Mouse (Mus musculus) urinary bladder, adult 18-20 months (tissue): ENCODE results near the gene Zfp384.
"Not testable (repeated sequence)": the region's sequence is repeated elsewhere in the genome, so short reads cannot be mapped to it uniquely, and the experiment has no call there.

Experiments
- DNase-seq, 2 experiments: peaks; one replicate each; pipeline ENCODE4 v3.0.0; 2022; ENCODE audit warnings: low spot score in 2 of 2, mixed read lengths in 2 of 2

The Zfp384 gene

GRCm38 (mm10) chr6:125009181-125010073 lies 482 bp downstream of the Zfp384 start:
- DNase-seq, result peak; percentile 59 to 69

GRCm38 (mm10) chr6:125017682-125018081 lies 8.7 kb downstream of the Zfp384 start:
- DNase-seq, result no peak

- not testable (repeated sequence) for DNase-seq
Observed at GRCm38 (mm10) chr6:125030532-125030931, 21.6 kb downstream of the Zfp384 start.

GRCm38 (mm10) chr6:125031604-125032003 lies 22.7 kb downstream of the Zfp384 start:
- DNase-seq, result no peak

- no peak for DNase-seq
Observed at GRCm38 (mm10) chr6:125038666-125039065, 29.7 kb downstream of the Zfp384 start.

GRCm38 (mm10) chr6:125039131-125039530 lies 30.2 kb downstream of the Zfp384 start:
- DNase-seq, result no peak

- DNase-seq, result peak; percentile 67 to 87
Observed at GRCm38 (mm10) chr6:125039533-125040153, 30.7 kb downstream of the Zfp384 start, which contains the start of gene Ing4. TSS of gene Ing4 (plus strand) at chr6:125039760.

- no peak for DNase-seq
Observed at GRCm38 (mm10) chr6:125040221-125040620, 31.3 kb downstream of the Zfp384 start.

- peak in 1 of 2 experiments; percentile 22 for DNase-seq
Observed at GRCm38 (mm10) chr6:125041047-125041446, 32.1 kb downstream of the Zfp384 start.

- no peak for DNase-seq
Observed at GRCm38 (mm10) chr6:125042081-125042480, 33.1 kb downstream of the Zfp384 start.

GRCm38 (mm10) chr6:125046691-125047090 lies 37.7 kb downstream of the Zfp384 start:
- peak in 1 of 2 experiments; percentile 59 for DNase-seq

- DNase-seq, result no peak
Observed at GRCm38 (mm10) chr6:125049678-125050077, 40.7 kb downstream of the Zfp384 start, which contains the start of gene Acrbp. TSS of gene Acrbp (plus strand) at chr6:125049689.

GRCm38 (mm10) chr6:125051237-125051636 lies 42.3 kb downstream of the Zfp384 start:
- no peak for DNase-seq

- DNase-seq, result no peak
Observed at GRCm38 (mm10) chr6:125061493-125061892, 52.5 kb downstream of the Zfp384 start.

GRCm38 (mm10) chr6:125062511-125062910 lies 53.6 kb downstream of the Zfp384 start:
- no peak for DNase-seq

GRCm38 (mm10) chr6:125063906-125064305 lies 55.0 kb downstream of the Zfp384 start:
- DNase-seq, result no peak

- not testable (repeated sequence) for DNase-seq
Observed at GRCm38 (mm10) chr6:125065223-125065622, 56.3 kb downstream of the Zfp384 start.

GRCm38 (mm10) chr6:125067571-125067995 lies 58.6 kb downstream of the Zfp384 start, which contains the start of gene Lpar5:
TSS of gene Lpar5 (plus strand) at chr6:125067920.
- no peak for DNase-seq

- no peak for DNase-seq
Observed at GRCm38 (mm10) chr6:125071170-125071895, 62.4 kb downstream of the Zfp384 start.

GRCm38 (mm10) chr6:125071896-125072279 lies 62.9 kb downstream of the Zfp384 start:
- no peak for DNase-seq

- DNase-seq, result no peak
Observed at GRCm38 (mm10) chr6:125073825-125074224, 64.9 kb downstream of the Zfp384 start.

- DNase-seq, result no peak
Observed at GRCm38 (mm10) chr6:125081394-125081793, 72.4 kb downstream of the Zfp384 start.
